Mouse (Mus musculus): ENCODE data around the gene Noc2l. TPM values are rescaled to one million over a fixed set of nuclear protein-coding genes. Genes with fewer than 3 reads are reported as not detected.

Noc2l gene
- total RNA-seq (2015; ENCODE audit: low replicate concordance), result 18.4 and 28.1 TPM in 2 replicates
- 31.5 and 44.9 TPM in 2 replicates for total RNA-seq (2017; ENCODE audit: low replicate concordance)

GRCm38 (mm10) chr4:156235808-156236533 is at the start of gene Noc2l:
TSS of gene Noc2l (plus strand) at chr4:156236010.
- peak; percentile 90 for ATAC-seq (replicated peaks; ENCODE audit: low FRiP score, poor library complexity, severe bottlenecking)

GRCm38 (mm10) chr4:156188162-156188810 is 47.5 kb upstream of the Noc2l start:
- ATAC-seq (replicated peaks; ENCODE audit: low FRiP score, poor library complexity, severe bottlenecking), result no peak

- ATAC-seq (replicated peaks; ENCODE audit: low FRiP score, poor library complexity, severe bottlenecking), result no peak
Measured at GRCm38 (mm10) chr4:156188811-156189323, 46.9 kb upstream of the Noc2l start.

GRCm38 (mm10) chr4:156192421-156193199 is 43.2 kb upstream of the Noc2l start:
- ATAC-seq (replicated peaks; ENCODE audit: low FRiP score, poor library complexity, severe bottlenecking), result peak; percentile 67

- ATAC-seq (replicated peaks; ENCODE audit: low FRiP score, poor library complexity, severe bottlenecking), result no peak
Measured at GRCm38 (mm10) chr4:156193200-156193590, 42.6 kb upstream of the Noc2l start.

GRCm38 (mm10) chr4:156193906-156194305 is 41.9 kb upstream of the Noc2l start:
- no peak for ATAC-seq (replicated peaks; ENCODE audit: low FRiP score, poor library complexity, severe bottlenecking)

- ATAC-seq (replicated peaks; ENCODE audit: low FRiP score, poor library complexity, severe bottlenecking), result no peak
Measured at GRCm38 (mm10) chr4:156194346-156194745, 41.5 kb upstream of the Noc2l start.

GRCm38 (mm10) chr4:156195927-156196870 is 39.6 kb upstream of the Noc2l start:
- ATAC-seq (replicated peaks; ENCODE audit: low FRiP score, poor library complexity, severe bottlenecking), result no peak

- peak; percentile 67 for ATAC-seq (replicated peaks; ENCODE audit: low FRiP score, poor library complexity, severe bottlenecking)
Measured at GRCm38 (mm10) chr4:156197131-156197828, 38.5 kb upstream of the Noc2l start, which contains the start of gene Agrn. TSS of gene Agrn (minus strand) at chr4:156197488.

GRCm38 (mm10) chr4:156197829-156198205 is 38.0 kb upstream of the Noc2l start:
- ATAC-seq (replicated peaks; ENCODE audit: low FRiP score, poor library complexity, severe bottlenecking), result peak; percentile 76

GRCm38 (mm10) chr4:156200623-156201475 is 35.0 kb upstream of the Noc2l start, which contains the start of gene Isg15:
TSS of gene Isg15 (minus strand) at chr4:156200818.
- ATAC-seq (replicated peaks; ENCODE audit: low FRiP score, poor library complexity, severe bottlenecking), result 0 out of 2 replicates have a peak, but pooled peaks have one; percentile 8

GRCm38 (mm10) chr4:156202462-156202893 is 33.3 kb upstream of the Noc2l start:
- ATAC-seq (replicated peaks; ENCODE audit: low FRiP score, poor library complexity, severe bottlenecking), result peak; percentile 74

- peak; percentile 83 for ATAC-seq (replicated peaks; ENCODE audit: low FRiP score, poor library complexity, severe bottlenecking)
Measured at GRCm38 (mm10) chr4:156203001-156203412, 32.8 kb upstream of the Noc2l start, which contains the start of gene AW011738. TSS of gene AW011738 (plus strand) at chr4:156203304.

GRCm38 (mm10) chr4:156203413-156204131 is 32.2 kb upstream of the Noc2l start:
- peak; percentile 12 for ATAC-seq (replicated peaks; ENCODE audit: low FRiP score, poor library complexity, severe bottlenecking)

- ATAC-seq (replicated peaks; ENCODE audit: low FRiP score, poor library complexity, severe bottlenecking), result no peak
Measured at GRCm38 (mm10) chr4:156208872-156209271, 26.9 kb upstream of the Noc2l start.

GRCm38 (mm10) chr4:156209963-156210635 is 25.7 kb upstream of the Noc2l start:
- no peak for ATAC-seq (replicated peaks; ENCODE audit: low FRiP score, poor library complexity, severe bottlenecking)
